Mouse (Mus musculus): ENCODE data around the gene Six5. TPM values are rescaled to one million over a fixed set of nuclear protein-coding genes. Genes with fewer than 3 reads are reported as not detected.

The Six5 gene
- total and polyA plus RNA-seq, 3 experiments, result 7.1 to 26.0 (median 8.2) TPM

- 36% methylated on average over 6 of the region's 6 CpGs for WGBS
- peak; percentile 58 to 65 for DNase-seq
- Histone ChIP-seq H3K9ac (ENCODE audit: low read depth, low read length) (peak overlapping the region; percentile 87), H3K4me1 (ENCODE audit: control insufficient read depth, insufficient read depth, low read length) (peaks cover 5% of the 10 kb centered on the region), H3K4me3 (peak overlapping the region; percentile 48), H3K27me3 (ENCODE audit: control insufficient read depth, insufficient read depth, low read length) (no peaks in the 10 kb centered on the region), H3K27ac (peak overlapping the region; percentile 97), H3K79me2 (replicated peaks; ENCODE audit: control insufficient read depth, insufficient read depth, low read length) (no peaks in the 10 kb centered on the region), H3K36me3 (ENCODE audit: control insufficient read depth, insufficient read depth, low read length) (peaks cover 3% of the 10 kb centered on the region)
- intact Hi-C loops (cut with DNase I), result no loop called here
- TF ChIP-seq CTCF (IDR thresholded peaks at IDR 0.05), result no peak
- no peak for TF ChIP-seq EP300 (IDR thresholded peaks at IDR 0.05; ENCODE audit: insufficient read depth, low read depth, low read length)
- TF ChIP-seq POLR2A (IDR thresholded peaks at IDR 0.05; ENCODE audit: insufficient read depth, low read depth, low read length), result 0 out of 2 replicates have a peak, but pooled peaks have one; percentile 13
Measured at GRCm38 (mm10) chr7:19084277-19084771, 10.1 kb upstream of the Six5 start.

- H3K4me3 ChIP-seq, result peak overlapping the region; percentile 48
- 14% methylated on average over 9 of the region's 9 CpGs for WGBS
Measured at GRCm38 (mm10) chr7:19084921-19085473, 9.4 kb upstream of the Six5 start.

GRCm38 (mm10) chr7:19085495-19085894, 8.9 kb upstream of the Six5 start:
- 13% methylated on average over 6 of the region's 6 CpGs for WGBS
- H3K36me3 ChIP-seq (ENCODE audit: control insufficient read depth, insufficient read depth, low read length), result peaks cover 3% of the 10 kb centered on the region

More at GRCm38 (mm10) chr7:19084921-19085473, 9.4 kb upstream of the Six5 start:
- DNase-seq, result no peak
- Histone ChIP-seq H3K79me2 (replicated peaks; ENCODE audit: control insufficient read depth, insufficient read depth, low read length) (no peaks in the 10 kb centered on the region), H3K9ac (ENCODE audit: low read depth, low read length) (peak overlapping the region; percentile 87), H3K27me3 (ENCODE audit: control insufficient read depth, insufficient read depth, low read length) (no peaks in the 10 kb centered on the region), H3K27ac (peak overlapping the region; percentile 97), H3K4me1 (ENCODE audit: control insufficient read depth, insufficient read depth, low read length) (peaks cover 5% of the 10 kb centered on the region), H3K36me3 (ENCODE audit: control insufficient read depth, insufficient read depth, low read length) (peaks cover 3% of the 10 kb centered on the region)
- TF ChIP-seq EP300 (IDR thresholded peaks at IDR 0.05; ENCODE audit: insufficient read depth, low read depth, low read length) (no peak), POLR2A (IDR thresholded peaks at IDR 0.05; ENCODE audit: insufficient read depth, low read depth, low read length) (no peak), CTCF (IDR thresholded peaks at IDR 0.05) (no peak)
- intact Hi-C loops (cut with DNase I), result no loop called here

DNA sequence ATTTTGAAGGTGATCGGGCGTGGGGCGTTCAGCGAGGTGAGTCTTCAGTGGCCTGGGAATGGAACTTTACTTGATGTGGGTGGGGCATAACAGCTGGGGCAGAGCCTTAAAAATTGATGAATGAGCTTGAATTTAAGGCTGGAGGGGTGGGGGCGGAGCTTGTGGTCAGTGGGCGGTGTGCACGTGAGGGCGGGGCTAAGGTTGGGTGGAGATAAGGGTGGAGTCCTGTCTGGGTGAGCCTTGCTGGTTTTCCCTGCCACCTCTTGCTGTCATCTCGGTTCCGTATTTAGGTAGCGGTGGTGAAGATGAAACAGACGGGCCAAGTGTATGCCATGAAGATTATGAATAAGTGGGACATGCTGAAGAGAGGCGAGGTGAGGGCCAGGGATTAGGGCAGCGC, 8.4 kb upstream of the Six5 start:
- Histone ChIP-seq H3K27me3 (ENCODE audit: control insufficient read depth, insufficient read depth, low read length) (no peaks in the 10 kb centered on the region), H3K4me1 (ENCODE audit: control insufficient read depth, insufficient read depth, low read length) (peaks cover 5% of the 10 kb centered on the region), H3K36me3 (ENCODE audit: control insufficient read depth, insufficient read depth, low read length) (peaks cover 3% of the 10 kb centered on the region), H3K79me2 (replicated peaks; ENCODE audit: control insufficient read depth, insufficient read depth, low read length) (no peaks in the 10 kb centered on the region), H3K27ac (peak overlapping the region; percentile 97), H3K9ac (ENCODE audit: low read depth, low read length) (peak overlapping the region; percentile 87), H3K4me3 (peak overlapping the region; percentile 48)
- WGBS, result 30% methylated on average over 14 of the region's 14 CpGs
- no peak for TF ChIP-seq CTCF (IDR thresholded peaks at IDR 0.05)
- TF ChIP-seq EP300 (IDR thresholded peaks at IDR 0.05; ENCODE audit: insufficient read depth, low read depth, low read length), result 0 out of 2 replicates have a peak, but pooled peaks have one; percentile 42
- DNase-seq, result peak; percentile 67
- intact Hi-C loops (cut with DNase I), result no loop called here

More at GRCm38 (mm10) chr7:19085495-19085894, 8.9 kb upstream of the Six5 start:
- intact Hi-C loops (cut with DNase I), result no loop called here
- Histone ChIP-seq H3K79me2 (replicated peaks; ENCODE audit: control insufficient read depth, insufficient read depth, low read length) (no peaks in the 10 kb centered on the region), H3K27ac (peak overlapping the region; percentile 97), H3K4me1 (ENCODE audit: control insufficient read depth, insufficient read depth, low read length) (peaks cover 5% of the 10 kb centered on the region), H3K4me3 (peak overlapping the region; percentile 48), H3K27me3 (ENCODE audit: control insufficient read depth, insufficient read depth, low read length) (no peaks in the 10 kb centered on the region), H3K9ac (ENCODE audit: low read depth, low read length) (peak overlapping the region; percentile 87)
- TF ChIP-seq EP300 (IDR thresholded peaks at IDR 0.05; ENCODE audit: insufficient read depth, low read depth, low read length), result no peak
- TF ChIP-seq POLR2A (IDR thresholded peaks at IDR 0.05; ENCODE audit: insufficient read depth, low read depth, low read length), result no peak
- no peak for TF ChIP-seq CTCF (IDR thresholded peaks at IDR 0.05)
- peak in 1 of 2 experiments; percentile 30 for DNase-seq

- no peak overlapping the region for H3K9ac ChIP-seq (ENCODE audit: low read depth, low read length)
- peaks cover 3% of the 10 kb centered on the region for H3K4me1 ChIP-seq (ENCODE audit: control insufficient read depth, insufficient read depth, low read length)
- no peak overlapping the region for H3K27ac ChIP-seq
- H3K36me3 ChIP-seq (ENCODE audit: control insufficient read depth, insufficient read depth, low read length), result peaks cover 3% of the 10 kb centered on the region
- 82% methylated on average over 18 of the region's 18 CpGs for WGBS
- H3K4me3 ChIP-seq, result no peak overlapping the region
- H3K79me2 ChIP-seq (replicated peaks; ENCODE audit: control insufficient read depth, insufficient read depth, low read length), result no peaks in the 10 kb centered on the region
- DNase-seq, result no peak
- no peak for TF ChIP-seq EP300 (IDR thresholded peaks at IDR 0.05; ENCODE audit: insufficient read depth, low read depth, low read length)
- no peak for TF ChIP-seq CTCF (IDR thresholded peaks at IDR 0.05)
- TF ChIP-seq POLR2A (IDR thresholded peaks at IDR 0.05; ENCODE audit: insufficient read depth, low read depth, low read length), result no peak
- intact Hi-C loops (cut with DNase I), result no loop called here
- H3K27me3 ChIP-seq (ENCODE audit: control insufficient read depth, insufficient read depth, low read length), result no peaks in the 10 kb centered on the region
Measured at GRCm38 (mm10) chr7:19086760-19087159, 7.6 kb upstream of the Six5 start.

DNA sequence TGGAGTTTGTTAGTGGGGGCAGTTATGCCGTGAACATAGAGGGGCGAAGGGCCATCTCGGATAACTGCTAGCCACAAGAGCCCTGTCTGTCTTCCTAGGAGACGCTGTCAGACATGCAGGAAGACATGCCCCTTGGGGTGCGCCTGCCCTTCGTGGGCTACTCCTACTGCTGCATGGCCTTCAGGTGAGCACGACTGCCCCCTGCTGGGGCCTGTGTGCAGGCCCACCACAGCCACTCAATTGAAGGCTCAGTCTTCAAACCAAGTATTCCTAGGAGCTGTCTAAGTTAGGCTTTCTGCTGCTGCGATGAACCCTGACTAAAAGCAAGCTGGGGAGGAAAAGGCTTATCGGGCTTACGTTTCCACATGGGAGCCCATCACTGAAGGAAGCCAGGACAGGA, 5.6 kb upstream of the Six5 start:
- Histone ChIP-seq H3K4me1 (ENCODE audit: control insufficient read depth, insufficient read depth, low read length) (peaks cover 3% of the 10 kb centered on the region), H3K36me3 (ENCODE audit: control insufficient read depth, insufficient read depth, low read length) (no peaks in the 10 kb centered on the region; the same call in 1 of the 2 replicates), H3K4me3 (no peak overlapping the region), H3K27me3 (ENCODE audit: control insufficient read depth, insufficient read depth, low read length) (no peaks in the 10 kb centered on the region), H3K27ac (no peak overlapping the region), H3K9ac (ENCODE audit: low read depth, low read length) (no peak overlapping the region), H3K79me2 (replicated peaks; ENCODE audit: control insufficient read depth, insufficient read depth, low read length) (no peaks in the 10 kb centered on the region)
- peak; percentile 98 for TF ChIP-seq CTCF (IDR thresholded peaks at IDR 0.05)
- TF ChIP-seq EP300 (IDR thresholded peaks at IDR 0.05; ENCODE audit: insufficient read depth, low read depth, low read length), result no peak
- intact Hi-C loops (cut with DNase I), result loop anchor here (1.0 kb wide), 1 partner anchor 21 kb away; no protein-coding TSS in a partner anchor
- DNase-seq, result peak; percentile 72 to 81
- WGBS, result 26% methylated on average over 10 of the region's 10 CpGs
